Mouse (Mus musculus): ENCODE results near the gene Afmid. TPM values are rescaled to one million over a fixed set of nuclear protein-coding genes. Genes with fewer than 3 reads are reported as not detected.

The Afmid gene
- total and polyA plus RNA-seq, 3 experiments: 3.3 to 3.8 TPM; not detected in 1

DNA sequence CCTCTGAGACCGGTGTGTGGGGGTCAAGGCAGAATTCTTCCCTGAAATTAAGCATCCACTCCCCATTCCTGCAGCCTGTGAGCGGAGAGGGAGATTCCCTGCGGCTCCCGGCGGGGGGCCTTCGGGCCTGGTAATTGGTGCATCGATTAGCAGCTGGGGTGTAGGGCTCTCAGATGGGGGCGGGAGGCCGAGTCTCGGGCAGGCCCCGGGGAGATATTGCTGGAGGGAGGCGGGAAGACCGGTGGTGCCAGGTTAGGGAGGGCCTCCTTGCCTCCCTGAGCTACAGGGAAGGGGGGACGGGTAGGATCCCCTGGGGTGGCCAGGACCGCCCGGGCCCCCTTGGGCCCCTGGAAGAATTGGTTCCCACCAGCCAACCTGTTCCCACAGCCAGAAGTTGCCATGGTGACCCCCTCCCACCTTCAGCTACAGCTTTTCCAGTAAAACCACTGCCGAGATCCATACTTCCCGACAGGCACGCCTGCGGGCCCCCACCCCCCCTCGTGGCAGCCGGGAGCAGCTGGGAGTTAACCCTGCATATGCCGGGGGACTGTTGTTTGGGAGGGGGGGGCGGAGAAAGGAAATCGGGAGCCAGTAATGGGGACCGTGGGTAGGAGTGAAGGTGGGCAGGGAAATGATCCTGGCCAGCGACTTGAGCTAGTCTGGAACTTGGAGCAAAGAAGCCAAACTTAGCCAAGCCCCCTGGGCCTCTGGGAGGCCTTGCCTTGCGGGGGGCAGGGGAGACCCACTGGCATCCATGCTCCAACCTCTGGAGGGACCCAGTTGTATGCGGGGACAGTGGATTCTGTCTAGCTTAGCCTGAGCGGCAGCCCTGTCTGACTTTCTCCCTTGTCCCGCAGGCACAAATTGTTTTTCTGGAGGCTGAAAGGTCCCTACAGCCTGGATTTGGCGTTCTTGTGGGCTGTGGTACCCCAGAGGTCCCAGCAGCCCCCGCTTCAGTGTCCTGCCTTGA, 63.4 kb downstream of the Afmid start:
- no peaks in the 10 kb centered on the region for H3K4me1 ChIP-seq (ENCODE audit: control insufficient read depth in 1 of 2, insufficient read depth in 2 of 2, low read length in 2 of 2)
- TF ChIP-seq CTCF (IDR thresholded peaks at IDR 0.05 in 2 of 3, conservative IDR thresholded peaks at IDR 0.05 in 1 of 3; ENCODE audit: control insufficient read depth in 1 of 3, insufficient read depth in 1 of 3, low read depth in 2 of 3, low read length in 3 of 3, poor library complexity in 1 of 3, severe bottlenecking in 1 of 3): no peak
- no peak for TF ChIP-seq GATA1 (IDR thresholded peaks at IDR 0.05; ENCODE audit: low read depth, low read length)
- no peak for TF ChIP-seq NELFE (IDR thresholded peaks at IDR 0.05; ENCODE audit: low read depth, low read length)
- no peak for TF ChIP-seq RAD21 (IDR thresholded peaks at IDR 0.05; ENCODE audit: low read depth, low read length)
- no peak for TF ChIP-seq MEF2A (IDR thresholded peaks at IDR 0.05; ENCODE audit: extremely low read depth, insufficient replicate concordance, low read depth, low read length, poor library complexity, severe bottlenecking)
- no peak for TF ChIP-seq ELF1 (IDR thresholded peaks at IDR 0.05; ENCODE audit: low read depth, low read length)
- TF ChIP-seq MAFK (IDR thresholded peaks at IDR 0.05; ENCODE audit: borderline replicate concordance, low read depth, low read length): no peak
- TF ChIP-seq POLR2A (IDR thresholded peaks at IDR 0.05; ENCODE audit: control insufficient read depth in 1 of 2, insufficient read depth in 1 of 2, low read depth in 1 of 2, low read length in 2 of 2, poor library complexity in 1 of 2): no peak
- no peak for TF ChIP-seq ZMIZ1 (IDR thresholded peaks at IDR 0.05; ENCODE audit: low read depth, low read length)
- no peak for TF ChIP-seq MYC (IDR thresholded peaks at IDR 0.05; ENCODE audit: low read depth, low read length)
- no peak for TF ChIP-seq ZNF384 (IDR thresholded peaks at IDR 0.05; ENCODE audit: low read depth, low read length)
- no peak for TF ChIP-seq ZKSCAN1 (IDR thresholded peaks at IDR 0.05; ENCODE audit: low read depth, low read length)
- peaks cover 7 to 16% of the 10 kb centered on the region in 2 experiments for H3K27me3 ChIP-seq (ENCODE audit: control insufficient read depth in 1 of 2, insufficient read depth in 2 of 2, low read length in 2 of 2)
- no peak overlapping the region for H3K27ac ChIP-seq (ENCODE audit: control insufficient read depth, low read depth, low read length)
- H3K79me2 ChIP-seq (ENCODE audit: control insufficient read depth, insufficient read depth, low read length, poor library complexity): no peaks in the 10 kb centered on the region
- DNase-seq (ENCODE audit: low read depth, low spot score): no peak
- H3K4me3 ChIP-seq (ENCODE audit: control insufficient read depth in 1 of 2, insufficient read depth in 1 of 2, low read depth in 2 of 2, low read length in 2 of 2): no peak overlapping the region
- H3K36me3 ChIP-seq (ENCODE audit: control insufficient read depth in 1 of 2, insufficient read depth in 2 of 2, low read length in 2 of 2): no peaks in the 10 kb centered on the region
- H3K9me3 ChIP-seq (replicated peaks; ENCODE audit: insufficient read depth, low read length): no peaks in the 10 kb centered on the region
- no peak overlapping the region for H3K9ac ChIP-seq (ENCODE audit: control insufficient read depth, low read depth, low read length, poor library complexity, severe bottlenecking)

Other genes with a start within 250 kb of the Afmid start
- 19.1 and 19.7 TPM in 2 replicates for gene Tnrc6c, start 171.6 kb upstream of the Afmid start, total RNA-seq (2012; rRNA removed)
- gene Tnrc6c, start 171.6 kb upstream of the Afmid start, polyA plus RNA-seq (2012; ENCODE audit: insufficient read depth in 1 of 2, insufficient read length in 2 of 2, low read depth in 1 of 2, low replicate concordance in 2 of 2, missing spikeins in 1 of 2): 10 to 100 TPM in 1 of 2 experiments, not detected in 1; 16.0 TPM
- 15.4 TPM in 2 replicates for gene Tmc8, start 43.8 kb upstream of the Afmid start, total RNA-seq (2012; rRNA removed)
- gene Tmc8, start 43.8 kb upstream of the Afmid start, polyA plus RNA-seq (2012; ENCODE audit: insufficient read depth in 1 of 2, insufficient read length in 2 of 2, low read depth in 1 of 2, low replicate concordance in 2 of 2, missing spikeins in 1 of 2): 10 to 100 TPM in 1 of 2 experiments, not detected in 1; 23.5 TPM
- 52.0 and 61.2 TPM in 2 replicates for gene Tmc6, start 43.7 kb upstream of the Afmid start, total RNA-seq (2012; rRNA removed)
- 10 to 100 TPM in 1 of 2 experiments, not detected in 1; 48.8 TPM for gene Tmc6, start 43.7 kb upstream of the Afmid start, polyA plus RNA-seq (2012; ENCODE audit: insufficient read depth in 1 of 2, insufficient read length in 2 of 2, low read depth in 1 of 2, low replicate concordance in 2 of 2, missing spikeins in 1 of 2)
- gene 6030468B19Rik, start 28.3 kb upstream of the Afmid start, total RNA-seq (2012; rRNA removed): 1.1 and 2.7 TPM in 2 replicates
- 1 to 10 TPM in 1 of 2 experiments, not detected in 1; 5.1 TPM for gene 6030468B19Rik, start 28.3 kb upstream of the Afmid start, polyA plus RNA-seq (2012; ENCODE audit: insufficient read depth in 1 of 2, insufficient read length in 2 of 2, low read depth in 1 of 2, low replicate concordance in 2 of 2, missing spikeins in 1 of 2)
- 0.46 and 0.85 TPM in 2 replicates for gene Gm20708, start 16.3 kb upstream of the Afmid start, total RNA-seq (2012; rRNA removed)
- under 1 TPM in 1 of 2 experiments, not detected in 1; 0.70 TPM for gene Gm20708, start 16.3 kb upstream of the Afmid start, polyA plus RNA-seq (2012; ENCODE audit: insufficient read depth in 1 of 2, insufficient read length in 2 of 2, low read depth in 1 of 2, low replicate concordance in 2 of 2, missing spikeins in 1 of 2)
- gene Syngr2, start 16.3 kb upstream of the Afmid start, total RNA-seq (2012; rRNA removed): 160 and 189 TPM in 2 replicates
- gene Syngr2, start 16.3 kb upstream of the Afmid start, polyA plus RNA-seq (2012; ENCODE audit: insufficient read depth in 1 of 2, insufficient read length in 2 of 2, low read depth in 1 of 2, low replicate concordance in 2 of 2, missing spikeins in 1 of 2): 100 to 1,000 TPM in 1 of 2 experiments, not detected in 1; 384 TPM
- 171 and 172 TPM in 2 replicates for gene Tk1, start 168 bp downstream of the Afmid start, total RNA-seq (2012; rRNA removed)
- 100 to 1,000 TPM in 1 of 2 experiments, not detected in 1; 188 TPM for gene Tk1, start 168 bp downstream of the Afmid start, polyA plus RNA-seq (2012; ENCODE audit: insufficient read depth in 1 of 2, insufficient read length in 2 of 2, low read depth in 1 of 2, low replicate concordance in 2 of 2, missing spikeins in 1 of 2)
- gene Birc5, start 23.3 kb downstream of the Afmid start, total RNA-seq (2012; rRNA removed): 242 and 244 TPM in 2 replicates
- gene Birc5, start 23.3 kb downstream of the Afmid start, polyA plus RNA-seq (2012; ENCODE audit: insufficient read depth in 1 of 2, insufficient read length in 2 of 2, low read depth in 1 of 2, low replicate concordance in 2 of 2, missing spikeins in 1 of 2): 100 to 1,000 TPM in 1 of 2 experiments, not detected in 1; 214 TPM
- 0.04 TPM in 1 of 2 replicates, not detected in the other for gene Tmem235, start 34.8 kb downstream of the Afmid start, total RNA-seq (2012; rRNA removed)
- gene Tmem235, start 34.8 kb downstream of the Afmid start, polyA plus RNA-seq (2012; ENCODE audit: insufficient read depth in 1 of 2, insufficient read length in 2 of 2, low read depth in 1 of 2, low replicate concordance in 2 of 2, missing spikeins in 1 of 2): under 1 TPM in 1 of 2 experiments, not detected in 1; 0.04 TPM
- gene Tha1, start 47.6 kb downstream of the Afmid start, total RNA-seq (2012; rRNA removed): 0.12 TPM in 1 of 2 replicates, not detected in the other
- gene Tha1, start 47.6 kb downstream of the Afmid start, polyA plus RNA-seq (2012; ENCODE audit: insufficient read depth in 1 of 2, insufficient read length in 2 of 2, low read depth in 1 of 2, low replicate concordance in 2 of 2, missing spikeins in 1 of 2): not detected
- gene Socs3, start 144.1 kb downstream of the Afmid start, total RNA-seq (2012; rRNA removed): 0.95 and 0.96 TPM in 2 replicates
- gene Socs3, start 144.1 kb downstream of the Afmid start, polyA plus RNA-seq (2012; ENCODE audit: insufficient read depth in 1 of 2, insufficient read length in 2 of 2, low read depth in 1 of 2, low replicate concordance in 2 of 2, missing spikeins in 1 of 2): 1 to 10 TPM in 1 of 2 experiments, not detected in 1; 1.9 TPM
- gene Pgs1, start 160.4 kb downstream of the Afmid start, total RNA-seq (2012; rRNA removed): 55.7 and 61.6 TPM in 2 replicates
- 10 to 100 TPM in 1 of 2 experiments, not detected in 1; 48.6 TPM for gene Pgs1, start 160.4 kb downstream of the Afmid start, polyA plus RNA-seq (2012; ENCODE audit: insufficient read depth in 1 of 2, insufficient read length in 2 of 2, low read depth in 1 of 2, low replicate concordance in 2 of 2, missing spikeins in 1 of 2)